Mouse (Mus musculus): ENCODE measurements at regions not wholly inside any gene's neighbourhood (a gene's known extent, or its start where the extent isn't known, plus 50 kb on each side); places are given as distances from the start of the nearest gene placed in this dataset.

GRCm38 (mm10) chr3:130887540-130888312 is 157.5 kb upstream of the Rpl34 start:
- no peak for DNase-seq (ENCODE audit: low spot score in 2 of 2)

DNA sequence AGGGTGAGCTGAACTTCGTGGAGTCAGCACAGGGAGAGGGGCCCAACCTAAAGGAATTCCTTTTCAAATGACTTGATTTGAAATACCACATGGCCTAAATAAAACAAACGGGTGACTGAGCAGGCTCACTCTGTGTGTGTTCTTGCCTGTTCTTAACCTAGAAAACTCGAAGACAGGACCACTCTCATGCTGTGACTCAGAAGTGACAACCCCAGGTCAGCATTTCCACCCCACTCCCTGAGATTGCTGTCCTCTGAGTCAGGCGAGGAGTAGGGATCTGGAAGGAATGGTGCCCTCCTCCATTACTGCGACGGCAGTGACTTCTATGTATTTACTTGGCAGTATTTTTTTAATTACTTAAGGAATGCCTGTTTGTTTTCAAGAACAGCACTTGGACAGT is 155.8 kb upstream of the Rpl34 start:
- DNase-seq (ENCODE audit: low spot score in 2 of 2) = no peak

DNA sequence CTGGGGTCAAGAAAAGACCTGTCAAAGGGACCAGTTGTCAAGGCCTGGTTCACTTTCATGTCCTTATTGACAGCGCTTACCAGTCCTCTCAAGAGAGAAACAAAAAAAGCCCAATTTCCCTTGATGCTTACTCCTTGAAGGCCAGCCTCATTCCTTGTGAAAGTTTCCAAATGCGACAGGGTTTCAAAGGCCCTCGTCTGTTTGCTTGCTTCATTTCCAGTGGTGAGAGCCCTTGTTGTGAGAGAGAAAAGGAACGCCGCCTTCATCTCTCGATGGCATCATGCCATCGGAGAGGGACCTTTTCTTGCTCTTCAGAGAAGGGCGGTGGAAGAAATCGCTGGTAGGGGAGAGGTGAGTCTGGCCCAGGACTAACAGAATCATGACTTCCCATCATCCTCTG is 154.2 kb upstream of the Rpl34 start:
- no peak for DNase-seq (ENCODE audit: low spot score in 2 of 2)

GRCm38 (mm10) chr3:130883928-130884327 is 153.7 kb upstream of the Rpl34 start:
- DNase-seq (ENCODE audit: low spot score in 2 of 2) = no peak

GRCm38 (mm10) chr3:130883319-130883718 is 153.1 kb upstream of the Rpl34 start:
- DNase-seq (ENCODE audit: low spot score in 2 of 2) = no peak

GRCm38 (mm10) chr3:130880482-130880881 is 150.3 kb upstream of the Rpl34 start:
- DNase-seq (ENCODE audit: low spot score in 2 of 2) = no peak

DNA sequence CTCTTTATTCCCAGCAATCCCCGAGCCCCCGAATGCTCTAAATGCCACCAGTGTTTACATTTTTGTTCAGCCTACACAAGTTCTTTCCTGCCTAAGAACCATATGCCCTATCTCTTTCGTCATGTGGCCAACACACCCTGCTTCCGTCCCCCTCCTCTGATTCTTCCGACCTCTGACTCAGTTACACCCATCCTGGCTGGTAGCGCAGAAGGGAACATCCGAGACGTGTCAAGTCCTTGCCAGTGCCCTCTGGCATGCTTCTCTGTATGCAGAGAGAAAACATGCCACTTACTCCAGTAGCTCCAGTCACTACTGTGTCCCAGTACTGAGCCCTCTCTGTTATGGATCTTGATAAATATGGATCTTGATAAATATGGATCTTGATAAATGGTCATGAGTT is 149.3 kb upstream of the Rpl34 start:
- no peak for DNase-seq (ENCODE audit: low spot score in 2 of 2)

GRCm38 (mm10) chr3:130878834-130879233 is 148.6 kb upstream of the Rpl34 start:
- no peak for DNase-seq (ENCODE audit: low spot score in 2 of 2)

DNA sequence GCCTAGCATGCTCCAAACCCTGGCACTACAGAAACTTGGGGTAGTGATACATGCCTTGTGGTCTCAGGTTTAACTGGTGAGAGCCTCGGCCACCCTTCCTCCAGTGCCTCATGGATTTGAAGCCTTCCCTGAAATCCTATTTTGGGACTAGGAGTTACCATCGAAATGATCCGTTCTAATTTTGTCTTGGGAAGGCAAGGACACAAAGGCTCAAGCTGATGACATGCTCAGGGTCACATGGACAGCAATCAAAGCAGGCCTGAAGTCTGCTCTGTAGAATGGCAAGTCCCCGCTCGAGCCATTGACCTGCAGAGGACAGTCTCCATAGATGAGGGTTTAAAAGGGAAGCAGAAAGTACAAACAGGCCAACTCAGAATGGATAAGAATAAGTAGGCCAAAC is 147.8 kb upstream of the Rpl34 start:
- DNase-seq (ENCODE audit: low spot score in 2 of 2) = no peak

DNA sequence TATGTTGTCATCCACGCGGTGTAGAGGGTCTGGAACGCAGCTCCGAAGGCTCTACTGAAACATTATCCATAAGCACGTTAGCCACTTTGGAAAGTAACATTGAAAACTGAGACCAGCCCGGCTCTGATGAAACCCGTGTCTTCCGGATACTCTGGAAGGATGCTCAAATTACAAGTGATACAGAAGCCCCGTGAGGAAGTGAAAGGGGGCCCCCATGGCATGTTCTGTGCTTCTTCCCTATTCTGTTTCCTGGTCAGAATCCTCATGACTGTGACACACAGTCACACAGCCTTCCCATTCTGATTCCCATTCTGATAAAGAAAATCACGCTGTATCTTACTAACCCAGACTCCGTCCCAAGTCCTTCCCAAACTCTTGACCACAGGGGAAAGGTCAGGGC is 143.5 kb upstream of the Rpl34 start:
- no peak for DNase-seq (ENCODE audit: low spot score in 2 of 2)

DNA sequence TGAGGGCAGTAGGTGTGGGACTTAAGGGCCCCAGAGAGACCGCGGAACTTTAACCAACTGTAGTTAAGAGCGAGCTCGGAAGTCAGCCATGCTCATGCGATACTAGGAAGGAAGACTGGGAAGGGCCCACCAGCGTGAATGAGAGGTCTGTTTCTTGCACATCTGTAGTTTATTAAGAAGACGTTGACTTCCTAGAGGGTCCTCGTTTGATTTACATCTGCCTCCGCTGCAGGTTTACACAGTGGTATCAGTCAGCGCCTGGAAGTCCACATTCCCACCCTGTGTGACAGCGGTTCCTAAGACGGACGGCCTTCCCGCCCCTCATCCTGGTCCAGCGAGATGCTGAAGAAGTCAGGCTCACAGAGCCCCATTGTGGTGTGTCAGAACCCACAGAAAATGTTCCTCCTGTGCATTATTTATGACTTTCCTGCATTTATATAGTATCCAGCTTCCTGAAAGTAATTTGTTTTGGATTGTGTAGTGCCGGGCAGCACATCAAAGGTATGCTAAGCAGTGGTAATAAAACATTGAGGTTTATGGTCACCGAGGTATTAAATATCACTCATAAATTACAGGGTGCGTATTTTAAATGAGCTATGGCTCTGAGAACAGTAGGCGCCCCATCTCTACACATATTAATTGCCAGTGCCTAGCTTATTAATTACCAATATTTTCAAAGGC is 136.9 kb upstream of the Rpl34 start:
- DNase-seq (ENCODE audit: low spot score in 2 of 2) = no peak

GRCm38 (mm10) chr3:130864783-130865182 is 134.6 kb upstream of the Rpl34 start:
- DNase-seq (ENCODE audit: low spot score in 2 of 2) = no peak

- DNase-seq (ENCODE audit: low spot score in 2 of 2) = no peak
Measured at GRCm38 (mm10) chr3:130863376-130863775, 133.2 kb upstream of the Rpl34 start.

GRCm38 (mm10) chr3:130860315-130860714 is 130.1 kb upstream of the Rpl34 start:
- DNase-seq (ENCODE audit: low spot score in 2 of 2) = no peak

- DNase-seq (ENCODE audit: low spot score in 2 of 2) = no peak
Measured at GRCm38 (mm10) chr3:130853866-130854265, 123.7 kb upstream of the Rpl34 start.

DNA sequence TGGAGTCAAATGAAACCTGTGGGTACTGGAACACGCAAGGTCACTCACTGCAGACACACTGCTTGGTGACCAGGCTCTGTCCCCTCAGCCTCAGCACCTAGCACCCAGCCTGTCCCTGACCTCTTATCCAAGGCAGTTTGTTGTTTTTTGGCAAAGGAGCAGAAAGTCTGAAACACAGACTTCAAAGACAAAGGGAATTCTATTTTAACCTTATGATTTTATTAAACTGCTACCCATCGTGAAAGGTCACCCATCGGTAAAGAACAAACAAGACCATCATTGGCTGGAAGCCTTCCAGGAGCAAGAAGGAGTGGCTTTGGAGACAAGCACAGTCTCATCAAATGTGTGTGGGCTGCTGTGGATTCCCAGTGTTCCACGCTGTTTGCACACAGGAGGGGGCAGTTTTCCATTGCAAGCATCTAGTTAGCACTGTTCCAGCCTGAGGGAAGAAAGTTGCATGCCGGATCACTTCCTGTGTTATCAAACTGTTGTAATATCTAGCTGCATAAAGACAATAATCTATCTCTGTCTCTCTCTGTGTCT is 120.6 kb upstream of the Rpl34 start:
- DNase-seq (ENCODE audit: low spot score in 2 of 2) = no peak

GRCm38 (mm10) chr3:130841755-130842154 is 111.6 kb upstream of the Rpl34 start:
- DNase-seq (ENCODE audit: low spot score in 2 of 2) = no peak

GRCm38 (mm10) chr3:130839924-130840440 is 109.8 kb upstream of the Rpl34 start:
- DNase-seq (ENCODE audit: low spot score in 2 of 2) = no peak

GRCm38 (mm10) chr3:130838626-130839422 is 108.6 kb upstream of the Rpl34 start:
- no peak for DNase-seq (ENCODE audit: low spot score in 2 of 2)

DNA sequence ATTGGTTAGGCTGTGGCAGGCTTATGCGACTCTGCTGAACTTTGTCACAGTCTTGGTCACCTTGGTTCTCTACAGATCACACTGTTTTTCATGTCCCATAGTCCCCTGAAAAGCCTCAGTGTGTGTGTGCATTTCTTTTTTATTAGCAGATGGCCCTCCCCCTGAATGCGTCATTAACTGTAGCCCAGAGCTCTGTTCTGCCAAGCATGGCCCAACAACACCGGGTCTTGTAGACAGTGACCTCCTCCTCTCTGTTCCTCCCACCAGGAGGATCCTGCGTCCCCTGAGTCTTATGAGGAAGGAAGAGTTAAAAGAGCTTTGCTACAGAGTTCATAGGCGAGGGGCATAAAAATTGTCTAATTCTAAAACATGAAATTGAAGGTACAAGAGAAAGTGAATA is 103.5 kb upstream of the Rpl34 start:
- DNase-seq (ENCODE audit: low spot score in 2 of 2) = no peak

DNA sequence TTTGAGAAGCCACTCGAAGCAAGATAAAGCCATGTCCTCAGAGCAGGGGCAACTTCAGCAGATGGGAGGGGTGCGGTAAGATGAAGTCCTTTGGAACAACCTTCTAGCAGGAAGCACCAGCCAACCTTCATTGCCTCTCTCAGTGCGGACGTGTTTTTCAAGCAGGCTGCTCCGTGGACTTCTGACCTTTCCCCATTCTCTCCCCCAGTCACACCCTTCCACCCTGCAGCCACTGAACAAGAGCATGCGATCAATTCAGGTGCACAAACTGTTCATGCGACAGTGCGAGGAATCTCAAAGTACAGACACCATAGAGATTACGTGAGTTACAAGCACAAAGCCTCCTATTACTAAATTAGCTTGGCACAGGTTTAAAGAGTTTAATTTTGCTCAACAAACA is 102.9 kb upstream of the Rpl34 start:
- no peak for DNase-seq (ENCODE audit: low spot score in 2 of 2)

- DNase-seq (ENCODE audit: low spot score in 2 of 2) = no peak
Measured at GRCm38 (mm10) chr3:130831788-130832187, 101.6 kb upstream of the Rpl34 start.

All from right cerebral cortex, postnatal 36 days (tissue).